Mouse (Mus musculus) testis, adult 2 months (tissue): ENCODE data around the gene Maea. TPM values are rescaled to one million over a fixed set of nuclear protein-coding genes. Genes with fewer than 3 reads are reported as not detected.
A peak's percentile ranks its signal among the peaks of the same experiment; 100 is the strongest.

Experiments
- H3K27ac ChIP-seq: fragments of 200-500 bp; 2 replicates; pipeline ENCODE4 v1.5.1; 2012; ENCODE audit warnings: low read depth, low read length; ENCODE audit not compliant: control insufficient read depth, insufficient read depth
- H3K27me3 ChIP-seq: fragments of 200-500 bp; 2 replicates; pipeline ENCODE4 v1.6.1; 2012; ENCODE audit warnings: mild to moderate bottlenecking, low read length, moderate library complexity; ENCODE audit not compliant: control insufficient read depth, insufficient read depth
- H3K36me3 ChIP-seq: fragments of 200-500 bp; 2 replicates; pipeline ENCODE4 v1.6.1; 2012; ENCODE audit warnings: mild to moderate bottlenecking, low read length; ENCODE audit not compliant: control insufficient read depth, insufficient read depth
- H3K4me1 ChIP-seq: fragments of 200-500 bp; 2 replicates; pipeline ENCODE4 v1.6.1; 2012; ENCODE audit warnings: low read length; ENCODE audit not compliant: control insufficient read depth, insufficient read depth
- H3K4me3 ChIP-seq: fragments of 200-500 bp; 2 replicates; pipeline ENCODE4 v1.5.1; 2012; ENCODE audit warnings: low read depth, mild to moderate bottlenecking, low read length, moderate library complexity, mixed read lengths; ENCODE audit not compliant: control insufficient read depth
- CTCF ChIP-seq: fragments of 200-500 bp; IDR thresholded peaks from 2 replicates; pipeline ENCODE4 v1.5.1; 2012; ENCODE audit warnings: low read depth, mild to moderate bottlenecking, inconsistent platforms, low read length, moderate library complexity; ENCODE audit not compliant: control insufficient read depth, insufficient read depth, insufficient replicate concordance
- POLR2A ChIP-seq: fragments of 200-500 bp; IDR thresholded peaks from 2 replicates; pipeline ENCODE4 v1.6.1; 2012; ENCODE audit warnings: low read depth, mild to moderate bottlenecking, inconsistent platforms, low read length, moderate library complexity; ENCODE audit not compliant: control insufficient read depth
- polyA plus RNA-seq: library from polyadenylated mRNA; depleted of rRNA; stranded (reverse); fragments of >200 nt; gene quantifications from 2 replicates; pipeline ENCODE4 v1.2.3, GENCODE M21; 2012

Gene Maea
- polyA plus RNA-seq, 1 experiment: 98.3 TPM

DNA sequence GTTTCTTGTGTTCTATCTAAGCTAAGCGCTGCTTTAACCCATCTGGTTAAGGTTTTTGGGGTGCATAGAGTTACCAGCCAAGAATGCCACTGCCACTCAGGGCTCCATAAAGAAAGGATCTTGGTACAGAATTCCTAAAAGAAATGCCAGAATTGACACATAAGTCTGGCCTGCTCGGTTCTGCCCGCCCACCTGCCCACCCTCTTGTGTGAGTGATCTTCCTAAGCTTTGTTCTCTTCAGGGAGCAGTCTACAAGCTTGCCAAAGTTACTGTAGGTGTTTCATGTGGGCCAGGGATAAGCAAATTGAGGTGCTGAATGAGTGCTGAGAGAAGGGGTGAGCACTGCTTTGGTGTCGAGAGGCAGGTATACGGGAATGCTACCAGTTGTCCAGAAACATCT is 28.0 kb downstream of the Maea start:
- TF ChIP-seq POLR2A (no peak), CTCF (no peak)
- Histone ChIP-seq H3K27me3 (no peaks in the 10 kb centered on the region), H3K4me3 (no peak overlapping the region), H3K4me1 (no peaks in the 10 kb centered on the region), H3K36me3 (peaks cover 3% of the 10 kb centered on the region), H3K27ac (no peak overlapping the region)

DNA sequence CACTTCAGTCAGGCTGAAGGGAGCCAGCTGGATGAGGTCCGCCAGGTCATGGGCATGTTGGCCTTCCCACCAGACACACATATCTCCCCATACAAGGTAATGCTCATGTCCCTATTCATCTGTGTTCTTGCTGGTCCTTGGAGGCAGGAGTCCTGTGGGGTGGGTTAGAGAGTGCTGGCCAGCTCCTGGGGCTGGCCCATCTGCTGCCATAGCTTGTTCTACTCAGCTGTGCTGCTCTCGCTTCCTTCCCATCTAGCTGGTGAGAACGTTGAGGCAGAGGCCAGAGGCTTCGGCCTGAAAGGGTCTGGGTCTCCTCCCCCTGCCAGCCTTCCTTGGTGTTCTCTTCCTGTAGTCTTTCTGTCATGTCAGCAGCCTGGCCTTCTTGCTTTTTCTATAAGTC is 33.3 kb downstream of the Maea start:
- H3K27ac ChIP-seq: no peak overlapping the region
- no peaks in the 10 kb centered on the region for H3K4me1 ChIP-seq
- TF ChIP-seq POLR2A: no peak
- H3K36me3 ChIP-seq: peaks cover 2% of the 10 kb centered on the region
- H3K27me3 ChIP-seq: no peaks in the 10 kb centered on the region
- H3K4me3 ChIP-seq: no peak overlapping the region

DNA sequence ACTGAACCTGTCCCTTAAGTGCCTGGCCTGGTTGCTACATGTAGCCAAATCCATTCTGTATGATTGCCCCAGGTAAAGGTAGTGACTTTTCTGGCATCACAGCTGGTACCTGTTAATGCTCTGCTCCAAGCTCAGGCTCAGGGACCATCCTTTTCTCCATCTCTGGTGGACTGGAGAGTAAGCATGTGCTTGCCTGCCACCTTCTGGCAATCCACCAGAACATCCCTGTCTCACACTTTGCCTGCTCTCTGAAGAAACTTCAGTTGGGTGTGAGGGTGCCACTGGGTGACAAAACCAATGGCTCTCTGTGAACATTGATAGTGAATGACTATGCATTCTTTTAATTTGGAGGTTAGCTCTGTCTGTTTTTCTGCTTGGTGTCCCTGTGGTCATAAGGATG is 35.8 kb downstream of the Maea start:
- TF ChIP-seq CTCF: peak; percentile 40; the same call in 1 of the 2 replicates
- no peak for TF ChIP-seq POLR2A
- Histone ChIP-seq H3K4me1 (no peaks in the 10 kb centered on the region), H3K36me3 (peaks cover 2% of the 10 kb centered on the region), H3K4me3 (no peak overlapping the region), H3K27ac (no peak overlapping the region), H3K27me3 (no peaks in the 10 kb centered on the region)

DNA sequence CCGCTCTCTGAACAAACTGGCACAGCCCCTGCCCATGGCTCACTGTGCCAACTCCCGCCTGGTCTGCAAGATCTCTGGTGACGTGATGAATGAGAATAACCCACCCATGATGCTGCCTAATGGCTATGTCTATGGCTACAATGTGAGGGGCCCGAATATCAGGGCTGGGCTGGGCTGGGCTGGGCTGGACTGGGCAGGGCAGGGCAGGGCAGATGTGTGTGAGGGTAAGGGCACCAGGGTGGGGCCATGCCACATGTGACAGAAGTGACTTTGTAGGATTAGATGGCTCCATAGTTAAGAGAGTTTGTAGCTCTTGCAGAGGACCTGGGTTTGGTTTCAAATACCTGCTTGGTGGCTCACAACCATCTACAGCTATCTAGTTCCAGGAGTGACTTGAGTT is 36.4 kb downstream of the Maea start:
- H3K36me3 ChIP-seq: peaks cover 2% of the 10 kb centered on the region
- H3K4me3 ChIP-seq: no peak overlapping the region
- no peak for TF ChIP-seq CTCF
- TF ChIP-seq POLR2A: no peak
- H3K4me1 ChIP-seq: no peaks in the 10 kb centered on the region
- no peak overlapping the region for H3K27ac ChIP-seq
- H3K27me3 ChIP-seq: no peaks in the 10 kb centered on the region

DNA sequence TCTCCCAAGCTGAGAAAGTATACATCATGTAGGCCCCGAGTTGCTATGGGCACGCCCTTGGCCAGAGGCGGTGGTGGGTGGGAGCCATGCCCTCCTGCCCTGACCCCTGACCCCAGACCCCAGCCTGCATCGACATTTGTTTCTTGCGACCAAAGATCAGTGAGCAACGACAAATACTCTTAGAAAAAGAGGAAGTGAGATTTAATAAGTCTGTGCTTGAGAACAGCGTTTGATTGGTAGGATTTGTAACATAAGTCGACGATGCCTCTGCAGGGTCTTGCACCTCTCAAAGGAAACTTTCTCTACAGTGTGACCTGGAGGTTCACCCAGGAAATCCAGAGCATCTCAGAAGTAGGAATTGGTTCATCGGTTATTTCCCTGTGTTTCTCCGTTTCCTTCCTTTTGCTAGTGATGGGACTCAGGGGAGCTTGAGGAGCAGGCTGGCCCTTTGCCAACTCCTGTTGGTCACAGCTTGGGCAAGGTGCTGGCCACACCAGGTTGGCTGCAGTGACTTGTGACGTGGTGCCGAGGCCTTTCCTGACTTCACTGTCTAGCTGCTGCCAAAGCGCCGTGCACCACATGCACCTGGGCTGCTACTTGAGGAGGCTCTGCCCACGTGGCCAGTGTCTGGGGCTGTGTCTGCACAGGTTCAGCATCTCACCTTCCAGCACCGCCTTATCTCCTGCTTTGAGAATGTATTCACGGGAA is 37.2 kb downstream of the Maea start:
- H3K36me3 ChIP-seq: peaks cover 2% of the 10 kb centered on the region
- no peak overlapping the region for H3K27ac ChIP-seq
- TF ChIP-seq POLR2A: no peak
- no peak for TF ChIP-seq CTCF
- no peaks in the 10 kb centered on the region for H3K27me3 ChIP-seq
- no peak overlapping the region for H3K4me3 ChIP-seq
- H3K4me1 ChIP-seq: no peaks in the 10 kb centered on the region

DNA sequence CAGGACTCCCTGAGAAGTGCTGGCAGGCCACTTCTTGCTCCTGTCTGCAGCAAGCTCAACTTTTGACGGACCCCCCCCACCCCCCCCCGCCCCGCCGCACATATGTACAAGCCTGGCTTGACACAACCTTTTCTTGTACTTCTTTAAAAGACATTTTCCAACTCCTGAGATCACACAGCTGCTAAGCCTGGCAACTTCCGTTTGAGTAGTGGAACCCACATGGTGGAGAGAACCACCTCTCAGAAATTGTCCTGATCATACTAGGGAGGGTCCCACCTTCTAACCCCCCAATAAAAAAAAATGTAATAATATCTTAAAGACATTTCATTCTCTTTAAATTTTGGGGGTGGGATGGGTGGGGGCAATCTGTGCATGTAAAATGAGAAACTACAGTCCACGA is 41.9 kb downstream of the Maea start:
- Histone ChIP-seq H3K4me1 (peaks cover 9% of the 10 kb centered on the region), H3K4me3 (no peak overlapping the region), H3K27ac (no peak overlapping the region), H3K36me3 (peaks cover 3% of the 10 kb centered on the region; the same call in 1 of the 2 replicates), H3K27me3 (no peaks in the 10 kb centered on the region)
- TF ChIP-seq POLR2A (no peak), CTCF (no peak)

DNA sequence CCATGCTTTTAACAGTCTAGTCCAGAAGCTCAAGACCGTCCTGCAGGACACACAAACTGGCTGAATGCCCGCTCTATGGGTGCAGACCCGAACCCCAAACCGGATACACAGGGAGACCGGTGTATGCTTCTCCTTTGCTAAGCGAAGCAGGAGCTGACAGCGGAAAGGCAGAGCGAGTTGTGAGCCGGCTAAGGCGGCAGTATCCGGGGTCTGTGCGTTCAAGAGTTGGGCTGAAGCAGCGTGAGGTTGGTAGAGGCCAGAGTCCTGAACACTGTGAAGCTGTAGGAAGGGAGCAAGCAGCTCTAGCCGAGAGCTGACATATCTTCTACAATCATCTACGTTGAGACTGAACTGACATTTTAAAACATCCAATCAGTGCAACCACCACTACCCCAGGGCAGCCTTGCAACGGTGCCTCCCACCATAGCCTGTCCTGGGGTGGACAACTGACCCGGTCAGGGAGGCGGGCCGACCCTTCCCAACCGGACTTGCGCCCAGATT is 42.5 kb downstream of the Maea start:
- Histone ChIP-seq H3K27me3 (no peaks in the 10 kb centered on the region), H3K27ac (peak overlapping the region; percentile 59), H3K4me1 (peaks cover 9% of the 10 kb centered on the region), H3K36me3 (peaks cover 4% of the 10 kb centered on the region; the same call in 1 of the 2 replicates), H3K4me3 (peak overlapping the region; percentile 99)
- TF ChIP-seq POLR2A: no peak
- 0 out of 2 replicates have a peak, but pooled peaks have one; percentile 0 for TF ChIP-seq CTCF
